Mouse (Mus musculus) olfactory bulb, adult 2 months (tissue): Measurements from ENCODE around the gene Rhbg.

Experiments
- CTCF ChIP-seq: fragments of 200-500 bp; IDR thresholded peaks from 2 replicates; pipeline ENCODE4 v1.5.1; 2012; ENCODE audit warnings: low read depth, mild to moderate bottlenecking, low read length, moderate library complexity; ENCODE audit not compliant: insufficient read depth
- POLR2A ChIP-seq: fragments of 200-500 bp; IDR thresholded peaks from 2 replicates; pipeline ENCODE4 v1.6.1; 2012; ENCODE audit warnings: mild to moderate bottlenecking, low read depth, low read length, moderate library complexity; ENCODE audit not compliant: insufficient read depth

DNA sequence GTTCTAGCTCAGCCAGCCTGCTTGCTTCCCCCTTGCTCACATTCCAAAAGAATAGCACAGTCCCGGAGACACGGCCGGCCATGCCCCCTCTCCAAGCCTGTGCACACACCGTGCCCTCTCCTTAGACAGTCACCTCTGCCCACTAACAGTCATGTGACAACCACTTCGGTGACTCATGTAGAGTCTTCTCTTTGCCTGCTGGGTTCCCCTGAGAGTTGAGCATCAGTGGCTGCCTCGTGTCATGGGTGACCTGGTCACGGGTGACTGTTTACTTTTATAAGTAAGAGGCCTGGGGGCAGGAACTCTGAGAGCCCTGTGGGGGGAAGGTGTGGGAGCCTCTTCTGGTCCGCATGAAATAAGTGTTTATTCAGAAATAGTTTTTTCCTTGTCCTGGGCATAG is 20.5 kb downstream of the Rhbg start:
- TF ChIP-seq CTCF (no peak), POLR2A (no peak)
